In genomic region chr2:68257571-68257970, GRCm38 (mm10) we compare ENCODE assay signal across 19 mouse cellular contexts.
DNase-seq lines count a peak whose midpoint lies in the region; ATAC-seq lines count a peak whose summit lies in the region.
"Had no signal": no experiment of that assay in that cellular context is flagged by ENCODE, and none has a peak within 500 bp of the region (broad histone marks: within the 10 kb centered on the region; RNA-seq: fewer than 3 reads in every experiment).

No protein-coding gene starts in this region.

- H3K9ac ChIP-seq in forebrain, embryonic 16.5 days (replicated peaks; ENCODE audit: low read depth, low read length): no peak overlapping the region
- no peak overlapping the region for H3K9ac ChIP-seq in forebrain, embryonic 13.5 days
- H3K9ac ChIP-seq in midbrain, embryonic 16.5 days (ENCODE audit: low read depth, low read length): no peak overlapping the region
- no peak overlapping the region for H3K9ac ChIP-seq in intestine, embryonic 16.5 days (ENCODE audit: low read depth, low read length)
- H3K9ac ChIP-seq: heart, embryonic 15.5 days; limb, embryonic 12.5 days; liver, embryonic 13.5 days; midbrain, embryonic 12.5 days had no signal

- intact Hi-C loops in left cerebral cortex, postnatal 10 days (cut with DNase I): no loop called here

- no peak overlapping the region for H3K27ac ChIP-seq in forebrain, embryonic 16.5 days (ENCODE audit: low read length)
- no peak overlapping the region for H3K27ac ChIP-seq in forebrain, embryonic 13.5 days
- peak overlapping the region; percentile 54; the same call in 1 of the 2 replicates for H3K27ac ChIP-seq in midbrain, embryonic 16.5 days (ENCODE audit: low read length)
- H3K27ac ChIP-seq in intestine, embryonic 16.5 days (ENCODE audit: low read length): no peak overlapping the region
- H3K27ac ChIP-seq: heart, embryonic 15.5 days; limb, embryonic 12.5 days; liver, embryonic 13.5 days; macrophage; midbrain, embryonic 12.5 days had no signal

- H3K27me3 ChIP-seq in forebrain, embryonic 16.5 days (replicated peaks; ENCODE audit: control insufficient read depth, insufficient read depth, low read length): no peaks in the 10 kb centered on the region
- H3K27me3 ChIP-seq in forebrain, embryonic 13.5 days: no peaks in the 10 kb centered on the region
- no peaks in the 10 kb centered on the region for H3K27me3 ChIP-seq in midbrain, embryonic 16.5 days (ENCODE audit: control insufficient read depth, insufficient read depth, low read depth, low read length)
- H3K27me3 ChIP-seq in intestine, embryonic 16.5 days (replicated peaks; ENCODE audit: control insufficient read depth, insufficient read depth, low read length): no peaks in the 10 kb centered on the region
- H3K27me3 ChIP-seq: heart, embryonic 15.5 days; limb, embryonic 12.5 days; liver, embryonic 13.5 days; midbrain, embryonic 12.5 days had no signal

- DNase-seq in left cerebral cortex, adult 11 months (ENCODE audit: low spot score): peak; percentile 30
- DNase-seq in left cerebral cortex, postnatal 10 days (ENCODE audit: extremely low spot score in 1 of 2, low spot score in 2 of 2): no peak
- DNase-seq in brain, adult 2 months (ENCODE audit: low read depth, low spot score): peak; percentile 64
- DNase-seq in kidney, adult 9 months: no peak
- DNase-seq: adrenal gland, adult 8-10 months; cerebellum, postnatal 14 days; embryo, embryonic 11 days; gastrocnemius, postnatal 25 days; liver, embryonic 13.5 days; thymus, postnatal 14 days had no signal

- 0 out of 2 replicates have a peak, but pooled peaks have one; percentile 33 for ATAC-seq in forebrain, embryonic 16.5 days
- no peak for ATAC-seq in forebrain, embryonic 13.5 days
- peak; percentile 69; the same call in 1 of the 2 replicates for ATAC-seq in midbrain, embryonic 16.5 days
- no peak for ATAC-seq in intestine, embryonic 16.5 days
- ATAC-seq: inflammation-experienced regulatory T-cells, adult 6 months had no signal

- H3K36me3 ChIP-seq in forebrain, embryonic 16.5 days (ENCODE audit: control insufficient read depth, insufficient read depth): no peaks in the 10 kb centered on the region
- H3K36me3 ChIP-seq in forebrain, embryonic 13.5 days (ENCODE audit: poor library complexity, severe bottlenecking): peaks cover 4% of the 10 kb centered on the region; the same call in 1 of the 2 replicates
- no peaks in the 10 kb centered on the region for H3K36me3 ChIP-seq in midbrain, embryonic 16.5 days (ENCODE audit: control insufficient read depth, insufficient read depth, low read length)
- H3K36me3 ChIP-seq in intestine, embryonic 16.5 days (ENCODE audit: control insufficient read depth, insufficient read depth, low read length): no peaks in the 10 kb centered on the region; the same call in 1 of the 2 replicates
- H3K36me3 ChIP-seq: limb, embryonic 12.5 days; liver, embryonic 13.5 days had no signal

- no peak overlapping the region for H3K4me2 ChIP-seq in forebrain, embryonic 16.5 days (ENCODE audit: low read length)
- no peak overlapping the region for H3K4me2 ChIP-seq in forebrain, embryonic 13.5 days
- no peak overlapping the region for H3K4me2 ChIP-seq in midbrain, embryonic 16.5 days (ENCODE audit: low read length)
- no peak overlapping the region for H3K4me2 ChIP-seq in intestine, embryonic 16.5 days (ENCODE audit: low read depth, low read length)
- H3K4me2 ChIP-seq: heart, embryonic 15.5 days; limb, embryonic 12.5 days; liver, embryonic 13.5 days; midbrain, embryonic 12.5 days had no signal

- 63% methylated on average over 6 of the region's 6 CpGs for WGBS in forebrain, embryonic 16.5 days
- WGBS in forebrain, embryonic 13.5 days: 68% methylated on average over 6 of the region's 6 CpGs
- 54% methylated on average over 6 of the region's 6 CpGs for WGBS in midbrain, embryonic 16.5 days
- 48% methylated on average over 6 of the region's 6 CpGs for WGBS in intestine, embryonic 16.5 days

- no peaks in the 10 kb centered on the region for H3K9me3 ChIP-seq in forebrain, embryonic 16.5 days (ENCODE audit: control insufficient read depth, low read length)
- no peaks in the 10 kb centered on the region for H3K9me3 ChIP-seq in forebrain, embryonic 13.5 days (replicated peaks)
- H3K9me3 ChIP-seq in midbrain, embryonic 16.5 days (replicated peaks; ENCODE audit: control insufficient read depth, low read length, poor library complexity, severe bottlenecking): no peaks in the 10 kb centered on the region
- no peaks in the 10 kb centered on the region for H3K9me3 ChIP-seq in intestine, embryonic 16.5 days (ENCODE audit: control insufficient read depth, low read length)
- H3K9me3 ChIP-seq: heart, embryonic 15.5 days; limb, embryonic 12.5 days; liver, embryonic 13.5 days; midbrain, embryonic 12.5 days had no signal

- no peaks in the 10 kb centered on the region for H3K4me1 ChIP-seq in forebrain, embryonic 16.5 days (replicated peaks; ENCODE audit: control insufficient read depth, insufficient read depth, low read length)
- no peaks in the 10 kb centered on the region; the same call in 1 of the 2 replicates for H3K4me1 ChIP-seq in forebrain, embryonic 13.5 days
- H3K4me1 ChIP-seq in midbrain, embryonic 16.5 days (ENCODE audit: control insufficient read depth, insufficient read depth, low read length): peaks cover 6% of the 10 kb centered on the region
- peaks cover 4% of the 10 kb centered on the region; the same call in 1 of the 2 replicates for H3K4me1 ChIP-seq in intestine, embryonic 16.5 days (ENCODE audit: control insufficient read depth, insufficient read depth, low read length)
- H3K4me1 ChIP-seq: heart, embryonic 15.5 days; limb, embryonic 12.5 days; liver, embryonic 13.5 days had no signal

- no peak overlapping the region for H3K4me3 ChIP-seq in forebrain, embryonic 16.5 days (replicated peaks; ENCODE audit: low read length)
- no peak overlapping the region for H3K4me3 ChIP-seq in forebrain, embryonic 13.5 days
- no peak overlapping the region for H3K4me3 ChIP-seq in midbrain, embryonic 16.5 days (ENCODE audit: low read depth, low read length)
- no peak overlapping the region for H3K4me3 ChIP-seq in intestine, embryonic 16.5 days (ENCODE audit: low read length)
- H3K4me3 ChIP-seq: heart, embryonic 15.5 days; limb, embryonic 12.5 days; liver, embryonic 13.5 days; midbrain, embryonic 12.5 days had no signal

Comparison
In these comparisons a context has a peak if more than half of its experiments do, and no peak if none do; other contexts are left out.
1. ATAC-seq: peak in forebrain, embryonic 16.5 days (single experiment) and midbrain, embryonic 16.5 days (single experiment); none in forebrain, embryonic 13.5 days (single experiment) and intestine, embryonic 16.5 days (single experiment).
2. DNase-seq: peak in left cerebral cortex, adult 11 months (single experiment) and brain, adult 2 months (single experiment); none in left cerebral cortex, postnatal 10 days (0 of 2) and kidney, adult 9 months (single experiment).